Mouse (Mus musculus) left cerebral cortex, adult 2 months (tissue): ENCODE results near the gene Nmt1. TPM values are rescaled to one million over a fixed set of nuclear protein-coding genes. Genes with fewer than 3 reads are reported as not detected.

Source experiments
- DNase-seq, 2 experiments: peaks; one replicate each; pipeline ENCODE4 v3.0.0; 2021 to 2022; ENCODE audit warnings: low spot score in 2 of 2, mixed read lengths in 1 of 2; ENCODE audit errors: extremely low spot score in 1 of 2
- H3K27ac ChIP-seq: fragments of 200-600 bp; 2 replicates; pipeline ENCODE4 v1.8.1; 2022
- H3K4me3 ChIP-seq: fragments of 200-600 bp; 2 replicates; pipeline ENCODE4 v1.8.1; 2022
- CTCF ChIP-seq: fragments of 200-600 bp; IDR thresholded peaks from 2 replicates; pipeline ENCODE4 v1.8.1; 2022; ENCODE audit warnings: antibody characterized with exemption, mild to moderate bottlenecking, moderate library complexity
- intact Hi-C: fragments of 180-260 bp; cut with DNase I; formaldehyde crosslinking; loops from one replicate; pipeline ENCODE4 v1.15.1; 2025
- total RNA-seq, 2 experiments: library from RNA; stranded (reverse); gene quantifications; 2 replicates each; pipeline ENCODE4 v1.2.3; 2021

Gene Nmt1
- total RNA-seq, 2 experiments from 2014 or later, result 117 to 130 TPM

- TF ChIP-seq CTCF, result no peak
- H3K4me3 ChIP-seq, result no peak overlapping the region
- intact Hi-C loops, result no loop called here
- H3K27ac ChIP-seq, result no peak overlapping the region
- no peak for DNase-seq
Observed at GRCm38 (mm10) chr11:103073671-103074070, 45.7 kb downstream of the Nmt1 start.

- no peak overlapping the region for H3K4me3 ChIP-seq
- TF ChIP-seq CTCF, result no peak
- intact Hi-C loops, result no loop called here
Observed at GRCm38 (mm10) chr11:103074121-103074650, 46.2 kb downstream of the Nmt1 start.

GRCm38 (mm10) chr11:103074796-103075323 lies 46.9 kb downstream of the Nmt1 start:
- no peak for DNase-seq
- Histone ChIP-seq H3K4me3 (no peak overlapping the region), H3K27ac (peak overlapping the region; percentile 47; the same call in 1 of the 2 replicates)
- intact Hi-C loops, result no loop called here
- TF ChIP-seq CTCF, result no peak

More at GRCm38 (mm10) chr11:103074121-103074650, 46.2 kb downstream of the Nmt1 start:
- H3K27ac ChIP-seq, result no peak overlapping the region
- DNase-seq, result no peak

GRCm38 (mm10) chr11:103076010-103076409 lies 48.0 kb downstream of the Nmt1 start:
- no peak for TF ChIP-seq CTCF
- intact Hi-C loops, result no loop called here
- no peak overlapping the region for H3K4me3 ChIP-seq
- no peak for DNase-seq
- no peak overlapping the region for H3K27ac ChIP-seq

GRCm38 (mm10) chr11:103076581-103076980 lies 48.6 kb downstream of the Nmt1 start:
- TF ChIP-seq CTCF, result no peak
- intact Hi-C loops, result no loop called here
- Histone ChIP-seq H3K27ac (no peak overlapping the region), H3K4me3 (no peak overlapping the region)
- DNase-seq, result no peak

- Histone ChIP-seq H3K4me3 (no peak overlapping the region), H3K27ac (no peak overlapping the region)
- no peak for TF ChIP-seq CTCF
- intact Hi-C loops, result no loop called here
- DNase-seq, result no peak
Observed at GRCm38 (mm10) chr11:103078131-103078530, 50.1 kb downstream of the Nmt1 start.

GRCm38 (mm10) chr11:103080323-103081091 lies 52.5 kb downstream of the Nmt1 start:
- H3K27ac ChIP-seq, result peak overlapping the region; percentile 61
- peak; percentile 9; the same call in 1 of the 2 replicates for TF ChIP-seq CTCF
- no peak overlapping the region for H3K4me3 ChIP-seq
- DNase-seq, result no peak
- intact Hi-C loops, result no loop called here

- no peak for TF ChIP-seq CTCF
- Histone ChIP-seq H3K4me3 (no peak overlapping the region), H3K27ac (no peak overlapping the region)
- intact Hi-C loops, result no loop called here
- no peak for DNase-seq
Observed at GRCm38 (mm10) chr11:103081631-103082030, 53.6 kb downstream of the Nmt1 start.

GRCm38 (mm10) chr11:103093306-103093705 lies 65.3 kb downstream of the Nmt1 start:
- Histone ChIP-seq H3K27ac (no peak overlapping the region), H3K4me3 (no peak overlapping the region)
- intact Hi-C loops, result no loop called here
- DNase-seq, result no peak
- TF ChIP-seq CTCF, result no peak

GRCm38 (mm10) chr11:103093862-103094833 lies 66.2 kb downstream of the Nmt1 start:
- DNase-seq, result no peak
- Histone ChIP-seq H3K4me3 (no peak overlapping the region), H3K27ac (no peak overlapping the region)
- intact Hi-C loops, result no loop called here
- no peak for TF ChIP-seq CTCF

GRCm38 (mm10) chr11:103095107-103095670 lies 67.2 kb downstream of the Nmt1 start:
- H3K4me3 ChIP-seq, result no peak overlapping the region
- intact Hi-C loops, result no loop called here
- no peak for TF ChIP-seq CTCF
- DNase-seq, result no peak
- no peak overlapping the region for H3K27ac ChIP-seq
